Mouse (Mus musculus): ENCODE measurements around the gene Med9. TPM values are rescaled to one million over a fixed set of nuclear protein-coding genes. Genes with fewer than 3 reads are reported as not detected.

Gene Med9
- total and polyA plus RNA-seq, 3 experiments: 24.0 to 25.5 (median 24.0) TPM

DNA sequence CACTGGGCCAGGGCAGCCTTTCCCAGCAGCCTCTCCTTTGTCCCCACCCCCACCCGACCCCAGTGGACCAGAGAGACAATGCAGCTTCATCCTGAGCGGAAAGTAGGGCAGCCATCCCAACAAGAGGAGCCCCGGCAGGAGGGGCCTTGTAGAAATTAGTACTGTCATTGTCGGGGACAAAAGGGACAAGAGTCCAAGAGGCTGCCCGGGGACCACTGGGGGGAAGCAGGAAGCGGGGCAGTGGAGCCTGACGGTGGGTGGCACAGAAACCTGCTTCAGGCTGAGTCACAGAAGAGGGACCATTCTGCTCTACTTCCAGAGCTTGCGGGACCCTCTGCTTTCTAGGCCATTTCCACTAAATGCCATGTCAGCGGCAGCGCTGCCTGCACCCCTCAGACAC is 27.2 kb downstream of the Med9 start:
- Histone ChIP-seq H3K4me3 (no peak overlapping the region), H3K27me3 (ENCODE audit: control insufficient read depth, insufficient read depth, low read length) (no peaks in the 10 kb centered on the region), H3K36me3 (ENCODE audit: control insufficient read depth, insufficient read depth, low read length) (no peaks in the 10 kb centered on the region), H3K27ac (no peak overlapping the region), H3K9ac (ENCODE audit: low read depth, low read length) (no peak overlapping the region), H3K79me2 (replicated peaks; ENCODE audit: control insufficient read depth, insufficient read depth, low read length) (no peaks in the 10 kb centered on the region), H3K4me1 (ENCODE audit: control insufficient read depth, insufficient read depth, low read length) (no peaks in the 10 kb centered on the region)
- no peak for TF ChIP-seq EP300 (IDR thresholded peaks at IDR 0.05; ENCODE audit: insufficient read depth, low read depth, low read length)
- no peak for TF ChIP-seq POLR2A (IDR thresholded peaks at IDR 0.05; ENCODE audit: insufficient read depth, low read depth, low read length)
- no peak for TF ChIP-seq CTCF (IDR thresholded peaks at IDR 0.05)
- no peak for DNase-seq
- intact Hi-C loops (cut with DNase I): no loop called here
- 56% methylated on average over 10 of the region's 10 CpGs for WGBS

DNA sequence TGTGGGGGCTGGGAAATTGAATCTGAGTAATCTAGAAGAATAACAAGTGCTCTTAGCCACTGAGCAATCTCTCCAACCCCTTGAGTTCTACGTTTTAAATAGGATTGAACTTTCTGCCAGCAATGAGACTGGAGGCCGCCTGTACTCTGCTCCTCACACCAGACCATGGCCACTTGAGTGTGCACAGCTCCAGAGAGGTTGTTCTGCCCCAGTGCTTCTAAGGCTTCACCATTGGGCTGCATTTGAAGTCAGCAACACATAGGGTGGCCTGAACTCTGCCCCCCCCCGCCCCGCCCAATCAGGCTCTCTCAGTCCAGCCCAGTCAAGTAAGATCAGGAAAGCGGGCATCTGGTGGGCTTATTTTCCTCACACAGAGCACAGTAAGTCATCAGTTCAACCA is 29.8 kb downstream of the Med9 start:
- no peak overlapping the region for H3K9ac ChIP-seq (ENCODE audit: low read depth, low read length)
- intact Hi-C loops (cut with DNase I): no loop called here
- no peaks in the 10 kb centered on the region for H3K4me1 ChIP-seq (ENCODE audit: control insufficient read depth, insufficient read depth, low read length)
- no peak overlapping the region for H3K4me3 ChIP-seq
- no peaks in the 10 kb centered on the region for H3K27me3 ChIP-seq (ENCODE audit: control insufficient read depth, insufficient read depth, low read length)
- no peaks in the 10 kb centered on the region for H3K79me2 ChIP-seq (replicated peaks; ENCODE audit: control insufficient read depth, insufficient read depth, low read length)
- H3K27ac ChIP-seq: no peak overlapping the region
- H3K36me3 ChIP-seq (ENCODE audit: control insufficient read depth, insufficient read depth, low read length): no peaks in the 10 kb centered on the region
- no peak for DNase-seq
- no peak for TF ChIP-seq EP300 (IDR thresholded peaks at IDR 0.05; ENCODE audit: insufficient read depth, low read depth, low read length)
- no peak for TF ChIP-seq POLR2A (IDR thresholded peaks at IDR 0.05; ENCODE audit: insufficient read depth, low read depth, low read length)
- no peak for TF ChIP-seq CTCF (IDR thresholded peaks at IDR 0.05)
- WGBS: 82% methylated on average over 5 of the region's 5 CpGs

DNA sequence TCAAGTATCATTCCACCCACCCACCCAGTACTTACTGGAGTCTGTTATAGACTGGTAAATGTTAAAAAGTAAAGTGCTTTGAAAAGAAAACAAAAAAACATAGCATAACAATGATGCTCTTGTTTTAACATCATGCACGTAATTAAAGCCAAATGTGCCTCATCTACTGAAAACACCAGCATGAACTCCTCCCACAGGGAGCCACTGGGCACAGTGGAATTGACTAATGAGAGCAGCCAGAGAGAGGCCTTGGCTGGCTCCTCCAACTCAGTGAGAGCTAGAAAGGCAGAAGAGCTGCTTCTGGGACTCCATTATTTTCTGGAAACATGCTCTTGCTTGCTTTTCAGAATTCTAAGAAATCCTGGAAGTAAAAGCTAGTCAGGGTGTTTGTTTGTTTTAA is 41.4 kb downstream of the Med9 start:
- intact Hi-C loops (cut with DNase I): no loop called here
- no peaks in the 10 kb centered on the region for H3K79me2 ChIP-seq (replicated peaks; ENCODE audit: control insufficient read depth, insufficient read depth, low read length)
- H3K9ac ChIP-seq (ENCODE audit: low read depth, low read length): no peak overlapping the region
- no peak for TF ChIP-seq EP300 (IDR thresholded peaks at IDR 0.05; ENCODE audit: insufficient read depth, low read depth, low read length)
- no peak for TF ChIP-seq CTCF (IDR thresholded peaks at IDR 0.05)
- no peak for TF ChIP-seq POLR2A (IDR thresholded peaks at IDR 0.05; ENCODE audit: insufficient read depth, low read depth, low read length)
- H3K27me3 ChIP-seq (ENCODE audit: control insufficient read depth, insufficient read depth, low read length): no peaks in the 10 kb centered on the region
- no peaks in the 10 kb centered on the region for H3K4me1 ChIP-seq (ENCODE audit: control insufficient read depth, insufficient read depth, low read length)
- no peak for DNase-seq
- no peak overlapping the region for H3K4me3 ChIP-seq
- WGBS: 80% methylated on average over 1 of the region's 1 CpGs
- H3K27ac ChIP-seq: no peak overlapping the region
- no peaks in the 10 kb centered on the region for H3K36me3 ChIP-seq (ENCODE audit: control insufficient read depth, insufficient read depth, low read length)

DNA sequence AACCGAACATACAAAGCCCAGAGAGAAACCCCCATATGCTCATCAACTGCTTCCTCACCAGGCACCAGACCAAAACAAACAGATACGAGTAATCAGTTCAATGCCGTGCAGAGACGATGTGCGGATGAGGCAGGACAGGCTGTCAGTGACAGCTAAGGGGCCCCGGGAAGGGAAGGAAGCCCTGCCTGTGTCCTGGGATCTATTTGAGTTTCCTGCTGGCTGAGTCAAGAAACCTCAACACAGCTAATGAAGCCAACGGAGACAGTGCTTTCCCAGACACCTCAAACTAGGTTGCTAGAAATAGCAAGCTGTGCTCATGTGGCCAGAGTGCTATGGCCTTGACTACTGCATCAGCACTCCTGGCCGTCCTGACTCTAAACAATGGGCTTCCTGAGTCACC is 43.4 kb downstream of the Med9 start:
- no peaks in the 10 kb centered on the region for H3K27me3 ChIP-seq (ENCODE audit: control insufficient read depth, insufficient read depth, low read length)
- WGBS: 20% methylated on average over 8 of the region's 8 CpGs
- H3K27ac ChIP-seq: no peak overlapping the region
- H3K4me3 ChIP-seq: no peak overlapping the region
- intact Hi-C loops (cut with DNase I): no loop called here
- no peak for TF ChIP-seq EP300 (IDR thresholded peaks at IDR 0.05; ENCODE audit: insufficient read depth, low read depth, low read length)
- no peak for TF ChIP-seq CTCF (IDR thresholded peaks at IDR 0.05)
- no peak for TF ChIP-seq POLR2A (IDR thresholded peaks at IDR 0.05; ENCODE audit: insufficient read depth, low read depth, low read length)
- H3K9ac ChIP-seq (ENCODE audit: low read depth, low read length): no peak overlapping the region
- peak in 1 of 2 experiments; percentile 9 for DNase-seq
- no peaks in the 10 kb centered on the region for H3K4me1 ChIP-seq (ENCODE audit: control insufficient read depth, insufficient read depth, low read length)
- no peaks in the 10 kb centered on the region for H3K36me3 ChIP-seq (ENCODE audit: control insufficient read depth, insufficient read depth, low read length)
- H3K79me2 ChIP-seq (replicated peaks; ENCODE audit: control insufficient read depth, insufficient read depth, low read length): no peaks in the 10 kb centered on the region

DNA sequence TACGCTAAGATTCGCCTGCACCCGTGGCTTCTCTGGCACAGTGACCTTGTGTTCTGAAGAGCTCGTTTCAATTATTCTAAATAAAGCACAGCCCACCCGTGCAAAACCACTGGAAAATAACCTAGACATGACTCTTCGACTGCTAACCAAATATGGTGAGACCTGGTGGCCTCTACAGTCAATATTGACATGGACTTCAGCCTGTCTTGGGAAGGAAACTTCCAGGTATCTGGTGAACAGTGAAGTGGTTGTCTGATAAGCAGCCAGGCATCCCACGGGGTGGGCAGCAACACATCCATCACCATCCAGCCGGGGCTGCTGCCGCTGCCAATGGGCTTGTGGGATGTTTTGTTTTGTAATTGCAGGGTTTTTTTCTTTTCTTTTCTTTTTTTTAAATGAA is 46.3 kb downstream of the Med9 start:
- H3K9ac ChIP-seq (ENCODE audit: low read depth, low read length): no peak overlapping the region
- no peaks in the 10 kb centered on the region for H3K4me1 ChIP-seq (ENCODE audit: control insufficient read depth, insufficient read depth, low read length)
- 46% methylated on average over 9 of the region's 9 CpGs for WGBS
- H3K36me3 ChIP-seq (ENCODE audit: control insufficient read depth, insufficient read depth, low read length): no peaks in the 10 kb centered on the region
- H3K27ac ChIP-seq: no peak overlapping the region
- no peaks in the 10 kb centered on the region for H3K79me2 ChIP-seq (replicated peaks; ENCODE audit: control insufficient read depth, insufficient read depth, low read length)
- no peak for DNase-seq
- H3K4me3 ChIP-seq: no peak overlapping the region
- H3K27me3 ChIP-seq (ENCODE audit: control insufficient read depth, insufficient read depth, low read length): no peaks in the 10 kb centered on the region
- intact Hi-C loops (cut with DNase I): no loop called here
- no peak for TF ChIP-seq EP300 (IDR thresholded peaks at IDR 0.05; ENCODE audit: insufficient read depth, low read depth, low read length)
- TF ChIP-seq CTCF (IDR thresholded peaks at IDR 0.05): no peak
- TF ChIP-seq POLR2A (IDR thresholded peaks at IDR 0.05; ENCODE audit: insufficient read depth, low read depth, low read length): no peak

DNA sequence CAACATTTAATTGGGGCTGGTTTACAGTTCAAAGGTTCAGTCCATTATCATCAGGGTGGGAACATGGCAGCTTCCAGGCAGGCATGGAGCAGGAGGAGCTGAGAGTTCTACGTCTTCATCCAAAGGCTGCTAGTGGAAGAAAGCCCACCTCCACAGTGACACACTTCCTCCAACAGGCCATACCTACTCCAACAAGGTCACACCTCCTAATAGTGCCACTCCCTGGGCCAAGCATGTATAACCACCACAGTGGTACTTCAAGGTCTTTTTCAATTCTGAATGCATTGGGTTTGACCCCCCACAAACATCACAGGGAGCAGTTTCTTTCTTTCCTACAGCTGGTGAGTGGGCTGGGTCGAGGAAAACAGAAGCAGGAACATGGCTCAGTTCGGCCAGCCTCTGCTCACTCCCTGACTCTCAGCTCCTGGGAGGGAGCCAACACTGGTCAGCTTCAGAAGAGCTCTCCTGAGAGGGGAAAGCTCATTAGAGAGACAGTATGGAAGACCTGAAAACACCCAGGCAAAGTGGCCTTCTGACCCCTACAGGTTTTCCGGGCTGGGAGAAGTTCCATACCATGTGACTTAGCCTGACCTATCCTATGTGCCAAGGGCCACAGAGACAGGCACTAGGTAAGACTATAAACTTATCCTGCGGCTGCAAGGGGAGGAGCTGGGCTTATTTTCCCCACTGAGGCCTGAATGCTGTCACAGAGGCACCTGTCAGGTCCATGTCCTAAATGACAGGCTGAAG is 53.4 kb downstream of the Med9 start:
- no peak overlapping the region for H3K4me3 ChIP-seq
- H3K36me3 ChIP-seq (ENCODE audit: control insufficient read depth, insufficient read depth, low read length): no peaks in the 10 kb centered on the region
- 77% methylated on average over 5 of the region's 5 CpGs for WGBS
- H3K9ac ChIP-seq (ENCODE audit: low read depth, low read length): no peak overlapping the region
- H3K4me1 ChIP-seq (ENCODE audit: control insufficient read depth, insufficient read depth, low read length): no peaks in the 10 kb centered on the region
- DNase-seq: no peak
- no peaks in the 10 kb centered on the region for H3K27me3 ChIP-seq (ENCODE audit: control insufficient read depth, insufficient read depth, low read length)
- no peak overlapping the region for H3K27ac ChIP-seq
- H3K79me2 ChIP-seq (replicated peaks; ENCODE audit: control insufficient read depth, insufficient read depth, low read length): no peaks in the 10 kb centered on the region
- intact Hi-C loops (cut with DNase I): no loop called here
- no peak for TF ChIP-seq POLR2A (IDR thresholded peaks at IDR 0.05; ENCODE audit: insufficient read depth, low read depth, low read length)
- TF ChIP-seq CTCF (IDR thresholded peaks at IDR 0.05): no peak
- TF ChIP-seq EP300 (IDR thresholded peaks at IDR 0.05; ENCODE audit: insufficient read depth, low read depth, low read length): no peak
